Mouse (Mus musculus): ENCODE measurements around the gene AI467606.
A peak's percentile ranks its signal among the peaks of the same experiment; 100 is the strongest.

The AI467606 gene

GRCm38 (mm10) chr7:127093914-127094313 lies 2.8 kb downstream of the AI467606 start:
- DNase-seq (ENCODE audit: inconsistent ontology term) = no peak

DNA sequence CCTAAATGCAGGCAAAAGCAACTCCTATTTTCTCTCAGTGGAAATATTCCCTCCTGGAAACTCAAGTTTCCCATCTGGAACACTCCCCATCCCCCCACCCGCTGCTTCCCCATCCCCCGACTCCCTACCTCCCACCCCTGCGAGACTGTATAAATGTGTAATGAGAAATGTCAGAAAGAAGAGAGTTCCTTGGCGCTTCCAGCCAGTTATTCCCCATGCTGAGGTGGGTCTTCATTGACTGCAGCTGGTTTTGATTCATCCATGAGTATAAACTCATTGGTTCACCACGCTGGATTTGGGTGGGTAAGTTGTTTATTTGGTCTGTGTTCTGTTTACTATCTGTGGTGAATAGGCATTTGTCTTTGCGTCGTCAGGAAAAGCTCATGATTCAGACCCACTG lies 5.3 kb downstream of the AI467606 start:
- DNase-seq (ENCODE audit: inconsistent ontology term) = no peak

DNA sequence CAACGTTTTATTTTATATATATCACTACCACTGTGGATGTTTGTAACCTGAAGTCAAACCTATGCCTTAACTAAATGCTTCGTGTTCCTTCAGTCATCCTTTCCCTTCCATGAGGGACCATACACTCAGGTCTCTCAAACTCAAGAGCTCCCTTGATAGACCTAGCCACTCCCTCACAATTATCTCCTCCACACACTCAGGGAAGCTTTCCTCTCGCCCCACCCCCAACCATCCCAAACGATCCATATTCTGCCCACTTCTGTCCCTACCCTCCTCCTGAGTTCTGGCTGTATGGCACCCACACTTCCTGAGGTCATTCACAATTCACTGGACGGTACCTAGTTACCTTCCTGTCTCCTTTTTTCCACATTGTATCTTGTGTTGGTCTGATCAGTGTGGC lies 7.4 kb downstream of the AI467606 start:
- DNase-seq (ENCODE audit: inconsistent ontology term) = no peak

DNA sequence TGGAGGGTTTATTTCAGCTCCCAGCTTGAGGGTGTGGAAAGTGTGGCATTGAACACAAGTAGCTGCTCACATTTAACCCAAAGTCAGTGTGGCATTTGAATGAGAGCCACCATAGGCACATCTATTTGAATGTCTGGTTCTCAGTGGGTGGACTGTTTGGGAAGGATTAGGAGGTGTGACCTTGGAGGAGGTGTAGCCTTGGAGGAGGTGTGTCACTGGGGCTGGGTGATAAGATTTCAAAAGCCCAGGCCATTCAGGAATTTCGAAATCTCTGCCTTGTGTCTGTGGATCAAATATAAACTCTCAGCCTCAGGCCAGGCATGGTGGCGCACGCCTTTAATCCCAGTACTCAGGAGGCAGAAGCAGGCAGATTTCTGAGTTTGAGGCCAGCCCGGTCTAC lies 7.8 kb downstream of the AI467606 start:
- no peak for DNase-seq (ENCODE audit: inconsistent ontology term)

GRCm38 (mm10) chr7:127099528-127099927 lies 8.4 kb downstream of the AI467606 start:
- DNase-seq (ENCODE audit: inconsistent ontology term) = no peak

- DNase-seq (ENCODE audit: inconsistent ontology term) = no peak
Measured at GRCm38 (mm10) chr7:127101451-127102016, 10.4 kb downstream of the AI467606 start.

GRCm38 (mm10) chr7:127102148-127102547 lies 11.0 kb downstream of the AI467606 start:
- DNase-seq (ENCODE audit: inconsistent ontology term) = no peak

- DNase-seq (ENCODE audit: inconsistent ontology term) = no peak
Measured at GRCm38 (mm10) chr7:127103960-127104359, 12.8 kb downstream of the AI467606 start.

DNA sequence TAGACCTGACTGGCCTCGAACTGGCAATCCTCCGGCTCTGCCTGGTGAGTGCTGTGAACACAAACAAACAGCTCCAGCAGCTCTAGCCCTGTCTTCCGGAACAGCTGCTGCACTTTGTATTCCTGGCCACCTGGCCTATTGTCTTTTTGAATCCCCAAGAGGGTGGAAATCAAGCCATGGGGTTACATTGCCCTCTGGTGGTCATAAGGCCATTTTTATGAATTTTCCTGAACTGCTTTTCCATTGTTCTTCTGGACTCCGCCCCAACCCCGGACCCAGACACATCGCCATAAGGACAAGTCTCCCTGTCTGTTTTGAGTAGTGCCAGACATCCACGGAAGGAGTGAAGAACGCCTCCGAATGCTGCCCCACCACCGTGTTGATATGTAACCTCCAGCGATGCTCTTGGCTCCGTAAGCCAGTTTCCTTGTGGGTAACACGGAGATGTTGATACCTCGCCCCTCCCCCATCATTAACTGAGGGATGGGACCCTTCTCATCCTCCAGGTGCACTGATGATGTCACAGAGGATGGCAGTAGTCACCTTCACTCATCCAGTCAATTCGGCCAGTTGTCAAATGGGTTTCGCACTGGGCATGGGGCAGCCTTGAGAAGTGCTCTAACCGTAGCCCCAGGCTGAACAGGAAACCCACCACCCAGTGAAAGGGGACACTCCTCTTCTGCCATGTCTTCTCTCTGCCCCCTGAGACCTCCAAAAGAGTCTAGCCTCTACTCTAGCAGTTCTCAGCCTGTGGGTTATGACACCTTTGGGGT lies 13.6 kb downstream of the AI467606 start:
- peak; percentile 85 for DNase-seq (ENCODE audit: inconsistent ontology term)

GRCm38 (mm10) chr7:127105551-127105950 lies 14.4 kb downstream of the AI467606 start:
- no peak for DNase-seq (ENCODE audit: inconsistent ontology term)

GRCm38 (mm10) chr7:127110239-127111007 lies 19.3 kb downstream of the AI467606 start:
- DNase-seq (ENCODE audit: inconsistent ontology term) = peak; percentile 71

DNA sequence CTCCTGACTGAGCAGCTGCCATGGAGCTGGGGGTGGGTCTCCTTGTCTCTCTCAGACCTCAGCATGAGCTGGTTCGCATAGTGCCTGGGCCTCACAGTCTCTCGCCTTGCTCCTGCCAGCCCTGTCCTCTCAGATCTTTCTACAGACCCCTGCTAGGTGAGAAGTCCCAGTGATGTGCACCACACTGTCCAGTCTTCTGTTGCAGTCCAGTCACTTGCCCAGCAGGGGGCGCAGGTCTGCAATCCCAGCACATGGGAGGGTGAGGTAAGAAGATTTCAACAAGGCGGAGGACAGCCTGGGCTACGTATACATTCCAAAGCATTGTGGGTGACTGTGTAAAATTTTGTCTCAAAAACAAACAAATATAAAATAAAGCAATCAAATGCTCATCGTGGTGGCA lies 20.3 kb downstream of the AI467606 start:
- DNase-seq (ENCODE audit: inconsistent ontology term) = no peak

DNA sequence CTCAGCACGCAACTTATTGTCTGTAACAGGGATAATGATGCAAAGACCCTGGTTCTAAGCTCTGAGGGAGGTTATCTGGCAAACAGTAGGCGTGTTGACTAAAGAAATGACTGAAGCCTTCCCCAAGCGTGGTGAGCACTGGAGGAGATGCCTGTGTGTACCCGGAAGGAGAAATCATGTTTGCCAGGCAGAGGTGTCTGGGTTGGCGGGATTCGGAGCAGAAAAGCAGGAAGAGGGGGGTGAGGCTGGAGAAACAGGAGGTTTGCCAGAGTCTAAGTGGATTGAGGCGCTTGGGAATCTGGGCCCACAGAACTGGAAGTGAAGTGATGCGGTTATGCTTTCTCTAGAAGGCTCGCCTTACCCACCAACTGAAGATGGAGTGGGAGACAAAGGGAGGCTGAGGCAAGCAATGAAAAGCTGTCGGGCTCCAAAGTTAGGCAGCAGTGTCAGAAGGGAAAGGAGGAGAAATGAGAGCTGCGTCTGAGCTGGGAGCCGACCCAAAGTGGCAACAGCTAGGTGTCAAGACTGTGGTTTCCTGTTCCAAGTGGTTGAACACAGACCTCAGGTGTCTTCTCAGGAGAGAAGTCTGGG lies 21.2 kb downstream of the AI467606 start:
- DNase-seq (ENCODE audit: inconsistent ontology term) = no peak

DNA sequence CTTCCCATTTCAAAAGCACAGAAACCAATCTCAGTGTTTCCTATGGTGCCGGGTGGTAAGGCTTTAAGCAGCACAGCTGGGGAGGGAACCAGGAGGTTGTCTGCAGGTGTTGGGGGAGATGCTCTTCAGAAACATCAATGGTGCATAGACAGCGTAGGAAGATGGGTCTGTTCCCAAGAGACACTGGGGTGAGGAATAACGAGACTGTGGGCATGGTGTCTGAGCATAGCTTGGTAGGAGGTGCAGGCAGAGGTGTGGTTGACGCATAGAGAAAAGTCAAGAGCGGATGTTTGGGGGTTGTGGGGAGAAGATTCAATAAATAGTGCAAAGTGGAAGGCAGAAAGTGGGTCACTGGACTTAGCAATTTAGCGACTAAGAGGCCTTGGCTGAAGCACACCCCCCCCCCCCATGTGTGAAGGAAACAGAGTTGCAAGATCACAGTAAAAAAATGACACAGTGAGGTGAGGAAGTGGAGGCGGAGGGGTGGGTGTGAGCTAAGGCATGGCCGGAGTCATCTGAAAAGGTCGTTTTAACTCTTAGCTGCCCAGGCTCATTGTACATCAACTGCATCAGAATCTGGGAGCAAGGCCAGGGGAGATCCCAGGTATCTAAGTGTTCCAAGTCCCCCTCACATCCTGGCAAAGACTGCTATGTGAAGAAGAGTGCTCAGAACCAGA lies 21.9 kb downstream of the AI467606 start:
- no peak for DNase-seq (ENCODE audit: inconsistent ontology term)

- DNase-seq (ENCODE audit: inconsistent ontology term) = no peak
Measured at GRCm38 (mm10) chr7:127113614-127114259, 22.6 kb downstream of the AI467606 start.

GRCm38 (mm10) chr7:127114920-127115319 lies 23.8 kb downstream of the AI467606 start:
- no peak for DNase-seq (ENCODE audit: inconsistent ontology term)

DNA sequence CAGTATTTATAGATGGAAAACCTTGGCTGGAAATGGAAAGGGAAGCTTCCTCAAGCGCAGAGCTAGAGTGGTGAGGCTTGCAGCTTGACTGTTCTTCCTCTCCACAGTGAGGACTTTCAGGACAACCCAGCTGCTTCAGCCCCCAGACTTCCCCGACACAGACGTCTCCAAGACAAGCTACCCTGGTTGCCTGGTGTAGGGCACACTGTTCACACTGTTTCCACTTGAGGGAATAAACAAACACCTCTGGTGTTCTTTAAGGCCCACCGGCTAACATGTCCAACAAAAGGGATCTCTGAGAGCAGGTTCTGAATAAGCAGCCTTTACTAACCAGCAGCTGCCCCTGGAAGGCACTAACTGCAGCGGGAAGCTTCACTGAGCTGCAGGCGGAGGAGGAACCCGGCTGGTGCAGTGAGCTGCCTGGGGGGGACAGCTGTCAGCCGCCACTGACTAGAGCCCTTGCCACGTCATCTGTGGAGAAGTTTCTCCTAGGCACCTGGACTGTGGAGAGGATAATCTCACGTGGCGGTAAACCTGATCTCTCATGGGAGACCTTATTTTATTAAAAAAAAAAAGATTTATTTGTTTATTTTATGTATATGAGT lies 25.3 kb downstream of the AI467606 start:
- DNase-seq (ENCODE audit: inconsistent ontology term) = no peak

DNA sequence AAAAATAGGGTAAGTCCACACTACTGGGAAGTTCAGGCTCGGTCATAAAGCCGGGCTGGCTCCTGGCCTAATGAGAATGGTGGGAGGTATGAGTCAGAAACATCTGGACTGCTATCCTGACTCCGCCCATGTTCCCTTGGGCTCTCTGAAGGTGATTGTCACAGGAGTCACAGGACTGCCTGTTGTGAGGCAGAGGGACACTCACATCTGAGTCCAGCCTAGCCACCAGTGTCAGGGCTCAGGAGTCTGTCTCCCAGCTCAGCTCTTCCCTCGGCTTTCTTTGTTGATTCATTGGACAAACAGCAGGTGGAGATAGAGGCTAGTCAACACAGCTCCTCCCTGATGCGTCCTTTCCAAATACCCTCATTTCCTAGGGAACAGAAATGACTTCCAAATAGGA lies 26.8 kb downstream of the AI467606 start:
- peak; percentile 38 for DNase-seq (ENCODE audit: inconsistent ontology term)

- DNase-seq (ENCODE audit: inconsistent ontology term) = no peak
Measured at GRCm38 (mm10) chr7:127118671-127119445, 27.7 kb downstream of the AI467606 start.
